In the genomic region with DNA sequence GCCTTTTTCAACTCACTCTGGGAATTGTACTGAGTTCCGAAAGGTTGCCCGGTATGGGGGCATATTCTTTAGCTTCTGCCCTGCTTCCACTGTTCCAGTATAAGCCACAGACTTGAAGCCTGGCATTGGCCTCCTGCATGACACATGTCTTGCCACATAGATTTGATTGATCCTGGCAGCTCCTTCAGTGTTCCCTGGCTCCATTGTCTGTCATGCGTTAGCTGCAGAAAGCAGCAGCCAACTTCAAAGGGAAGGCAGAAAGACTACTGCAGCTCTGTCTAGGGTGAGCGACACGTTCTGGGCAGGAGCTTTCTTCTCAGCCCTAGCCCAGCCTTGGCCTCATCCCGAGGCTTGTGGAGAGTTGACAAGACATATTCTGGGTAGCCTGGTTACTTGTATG, we compare ENCODE assay signal across 13 mouse cellular contexts. TPM values are rescaled to one million over a fixed set of nuclear protein-coding genes. Genes with fewer than 3 reads are reported as not detected.
DNase-seq lines count a peak whose midpoint lies in the region; ATAC-seq and TF ChIP-seq lines count a peak whose summit lies in the region.
"Had no signal": no experiment of that assay in that cellular context is flagged by ENCODE, and none has a peak within 500 bp of the region (broad histone marks: within the 10 kb centered on the region; RNA-seq: fewer than 3 reads in every experiment).

No protein-coding gene starts in this region.

- H3K9ac ChIP-seq in hindbrain, postnatal 0 days (replicated peaks; ENCODE audit: low read length): no peak overlapping the region
- H3K9ac ChIP-seq in forebrain, embryonic 16.5 days (replicated peaks; ENCODE audit: low read depth, low read length): no peak overlapping the region
- H3K9ac ChIP-seq: lung, embryonic 14.5 days had no signal

- ATAC-seq in hindbrain, postnatal 0 days: peak; percentile 87
- peak; percentile 78 for ATAC-seq in forebrain, embryonic 16.5 days
- ATAC-seq: intestine, postnatal 0 days; Patski had no signal

- no peaks in the 10 kb centered on the region for H3K36me3 ChIP-seq in hindbrain, postnatal 0 days (ENCODE audit: insufficient read depth, low read length)
- H3K36me3 ChIP-seq in hindbrain, embryonic 10.5 days: no peaks in the 10 kb centered on the region
- no peaks in the 10 kb centered on the region; the same call in 1 of the 2 replicates for H3K36me3 ChIP-seq in forebrain, embryonic 10.5 days (replicated peaks)
- no peaks in the 10 kb centered on the region for H3K36me3 ChIP-seq in forebrain, embryonic 16.5 days (ENCODE audit: control insufficient read depth, insufficient read depth)

- no peak overlapping the region for H3K4me2 ChIP-seq in hindbrain, postnatal 0 days (ENCODE audit: low read depth, low read length)
- H3K4me2 ChIP-seq in forebrain, embryonic 16.5 days (ENCODE audit: low read length): no peak overlapping the region
- H3K4me2 ChIP-seq: lung, embryonic 14.5 days had no signal

- WGBS in hindbrain, postnatal 0 days: 26% methylated on average over 6 of the region's 6 CpGs
- WGBS in hindbrain, embryonic 10.5 days: 48% methylated on average over 6 of the region's 6 CpGs
- 59% methylated on average over 6 of the region's 6 CpGs for WGBS in forebrain, embryonic 10.5 days
- WGBS in forebrain, embryonic 16.5 days: 12% methylated on average over 6 of the region's 6 CpGs

- DNase-seq in hindbrain, postnatal 0 days (ENCODE audit: low spot score): peak; percentile 74
- no peak for DNase-seq in hindbrain, embryonic 10.5 days (ENCODE audit: low spot score)
- no peak for DNase-seq in forebrain, embryonic 10.5 days (ENCODE audit: extremely low spot score, low spot score)
- DNase-seq in retina, embryonic 14.5 days (ENCODE audit: low spot score): peak; percentile 56
- DNase-seq in left cerebral cortex, adult 9 months (ENCODE audit: low spot score in 2 of 2): no peak
- DNase-seq in embryo, embryonic 9.5 days (ENCODE audit: extremely low spot score): no peak
- DNase-seq: cerebellum, adult 11-12 months; lung, embryonic 14.5 days had no signal

- H3K4me3 ChIP-seq in hindbrain, postnatal 0 days (ENCODE audit: low read length): no peak overlapping the region
- H3K4me3 ChIP-seq in hindbrain, embryonic 10.5 days: no peak overlapping the region
- no peak overlapping the region for H3K4me3 ChIP-seq in forebrain, embryonic 10.5 days
- no peak overlapping the region for H3K4me3 ChIP-seq in forebrain, embryonic 16.5 days (replicated peaks; ENCODE audit: low read length)
- H3K4me3 ChIP-seq: heart, adult 2 months had no signal

- no peaks in the 10 kb centered on the region for H3K9me3 ChIP-seq in hindbrain, postnatal 0 days (ENCODE audit: low read length)
- no peaks in the 10 kb centered on the region for H3K9me3 ChIP-seq in hindbrain, embryonic 10.5 days
- H3K9me3 ChIP-seq in forebrain, embryonic 10.5 days: no peaks in the 10 kb centered on the region
- no peaks in the 10 kb centered on the region for H3K9me3 ChIP-seq in forebrain, embryonic 16.5 days (ENCODE audit: control insufficient read depth, low read length)

- no peak for TF ChIP-seq CTCF in hindbrain, postnatal 0 days (IDR thresholded peaks at IDR 0.05; ENCODE audit: low read depth)

- H3K4me1 ChIP-seq in hindbrain, postnatal 0 days (ENCODE audit: insufficient read depth, low read length): no peaks in the 10 kb centered on the region; the same call in 1 of the 2 replicates
- peaks cover 11% of the 10 kb centered on the region for H3K4me1 ChIP-seq in hindbrain, embryonic 10.5 days (replicated peaks)
- peaks cover 42% of the 10 kb centered on the region for H3K4me1 ChIP-seq in forebrain, embryonic 10.5 days
- peaks cover 22% of the 10 kb centered on the region for H3K4me1 ChIP-seq in forebrain, embryonic 16.5 days (replicated peaks; ENCODE audit: control insufficient read depth, insufficient read depth, low read length)

- H3K27me3 ChIP-seq in hindbrain, postnatal 0 days (ENCODE audit: insufficient read depth, low read length): no peaks in the 10 kb centered on the region
- no peaks in the 10 kb centered on the region for H3K27me3 ChIP-seq in hindbrain, embryonic 10.5 days (ENCODE audit: insufficient read depth, poor library complexity, severe bottlenecking)
- H3K27me3 ChIP-seq in forebrain, embryonic 10.5 days (ENCODE audit: poor library complexity, severe bottlenecking): no peaks in the 10 kb centered on the region; the same call in 1 of the 2 replicates
- H3K27me3 ChIP-seq in forebrain, embryonic 16.5 days (replicated peaks; ENCODE audit: control insufficient read depth, insufficient read depth, low read length): no peaks in the 10 kb centered on the region
- H3K27me3 ChIP-seq: CH12.LX, Patski had no signal

- H3K27ac ChIP-seq in hindbrain, postnatal 0 days: peak overlapping the region; percentile 45; the same call in 1 of the 2 replicates
- no peak overlapping the region for H3K27ac ChIP-seq in hindbrain, embryonic 10.5 days
- peak overlapping the region; percentile 1 for H3K27ac ChIP-seq in forebrain, embryonic 10.5 days
- H3K27ac ChIP-seq in forebrain, embryonic 16.5 days (ENCODE audit: low read length): no peak overlapping the region

RNA-seq across cellular contexts. Expression of gene Pdcd4, which starts 52.2 kb away (rescaled TPM):
- 10.0 and 13.1 TPM in 2 replicates for total RNA-seq in hindbrain, postnatal 0 days (2014; rRNA removed)
- polyA plus RNA-seq in hindbrain, postnatal 0 days (2015; fragmentation: Nextera tagmentation; extraction: Ambion mirVana): 83.9 and 90.8 TPM in 2 replicates
- 49.8 and 49.9 TPM in 2 replicates for polyA plus RNA-seq in hindbrain, embryonic 10.5 days (2016; fragmentation: Nextera tagmentation; extraction: Ambion mirVana)
- 46.7 and 47.0 TPM in 2 replicates for polyA plus RNA-seq in forebrain, embryonic 10.5 days (2016; fragmentation: Nextera tagmentation; extraction: Ambion mirVana)
- polyA plus RNA-seq in forebrain, embryonic 16.5 days (2015; fragmentation: Nextera tagmentation; extraction: Ambion mirVana): 76.7 and 90.8 TPM in 2 replicates

Comparison
In these comparisons a context has a peak if more than half of its experiments do, and no peak if none do; other contexts are left out.
1. DNase-seq: peak in hindbrain, postnatal 0 days (single experiment) and retina, embryonic 14.5 days (single experiment); none in hindbrain, embryonic 10.5 days (single experiment), forebrain, embryonic 10.5 days (single experiment), left cerebral cortex, adult 9 months (0 of 2) and embryo, embryonic 9.5 days (single experiment).
2. H3K27ac ChIP-seq: peak in hindbrain, postnatal 0 days (single experiment) and forebrain, embryonic 10.5 days (single experiment); none in hindbrain, embryonic 10.5 days (single experiment) and forebrain, embryonic 16.5 days (single experiment).